Mouse (Mus musculus) G1E (cell line): ENCODE measurements around the gene Atp1b3.

Experiments used
- CTCF ChIP-seq: IDR thresholded peaks from 2 replicates; pipeline ENCODE4 v1.5.1; 2012; ENCODE audit warnings: low read depth, low read length, inconsistent platforms, mixed read lengths
- GATA1 ChIP-seq: IDR thresholded peaks from 2 replicates; pipeline ENCODE4 v1.6.1; 2012; ENCODE audit warnings: borderline replicate concordance, low read length, inconsistent platforms, mixed read lengths
- GATA2 ChIP-seq: IDR thresholded peaks from 2 replicates; pipeline ENCODE4 v1.6.1; 2012; ENCODE audit warnings: low read depth, low read length, inconsistent platforms, borderline replicate concordance
- POLR2AphosphoS5 ChIP-seq: IDR thresholded peaks from 2 replicates; pipeline ENCODE4 v1.6.1; 2012; ENCODE audit warnings: low read depth, low read length, inconsistent platforms; ENCODE audit not compliant: insufficient replicate concordance
- TAL1 ChIP-seq: conservative IDR thresholded peaks from 2 replicates; pipeline ENCODE4 v1.6.1; 2012; ENCODE audit warnings: low read depth, low read length, inconsistent platforms, mixed read lengths

GRCm38 (mm10) chr9:96381393-96381792 lies 17.2 kb upstream of the Atp1b3 start:
- TF ChIP-seq CTCF = no peak
- no peak for TF ChIP-seq GATA1
- no peak for TF ChIP-seq POLR2AphosphoS5
- TF ChIP-seq GATA2 = no peak
- TF ChIP-seq TAL1 = no peak
